Mouse (Mus musculus) effector memory CD4-positive, alpha-beta T cell, adult 5 months (primary cell): ENCODE measurements around the gene Gde1. TPM values are rescaled to one million over a fixed set of nuclear protein-coding genes. Genes with fewer than 3 reads are reported as not detected.

ENCODE experiments used
- polyA plus RNA-seq: library from polyadenylated mRNA; unstranded; fragments of 100-300 nt; shearing (Covaris generic); gene quantifications from one replicate; pipeline ENCODE4 v1.2.1, GENCODE M21; 2017

Gde1 gene
- polyA plus RNA-seq, result 50.4 TPM

GRCm38 (mm10) chr7:118705101-118705961, at the start of gene Gde1:
Gene Gde1 (minus strand): TSS chr7:118705778.

GRCm38 (mm10) chr7:118739975-118740531, 34.5 kb upstream of the Gde1 start, which contains the start of gene Vps35l:
Gene Vps35l (plus strand): TSS chr7:118740226.

GRCm38 (mm10) chr7:118712228-118713173, 6.9 kb upstream of the Gde1 start, which contains the start of gene Ccp110:
Gene Ccp110 (plus strand): TSS chr7:118712552.

Other genes with a start within 250 kb of the Gde1 start
- gene Itpripl2, start 213.8 kb downstream of the Gde1 start, polyA plus RNA-seq, result 1.2 TPM
- gene Coq7, start 172.4 kb downstream of the Gde1 start, polyA plus RNA-seq, result 7.4 TPM
- gene Tmc7, start 121.0 kb downstream of the Gde1 start, polyA plus RNA-seq, result not detected
- gene Tmc5, start 108.5 kb downstream of the Gde1 start, polyA plus RNA-seq, result not detected
- 4.2 TPM for gene Ccp110, start 6.8 kb upstream of the Gde1 start, polyA plus RNA-seq
- gene Vps35l, start 34.4 kb upstream of the Gde1 start, polyA plus RNA-seq, result 65.0 TPM
- 0.51 TPM for gene Iqck, start 150.0 kb upstream of the Gde1 start, polyA plus RNA-seq
- gene Knop1, start 150.5 kb upstream of the Gde1 start, polyA plus RNA-seq, result 16.1 TPM